ENCODE assay signal across 9 mouse cellular contexts in the genomic region with DNA sequence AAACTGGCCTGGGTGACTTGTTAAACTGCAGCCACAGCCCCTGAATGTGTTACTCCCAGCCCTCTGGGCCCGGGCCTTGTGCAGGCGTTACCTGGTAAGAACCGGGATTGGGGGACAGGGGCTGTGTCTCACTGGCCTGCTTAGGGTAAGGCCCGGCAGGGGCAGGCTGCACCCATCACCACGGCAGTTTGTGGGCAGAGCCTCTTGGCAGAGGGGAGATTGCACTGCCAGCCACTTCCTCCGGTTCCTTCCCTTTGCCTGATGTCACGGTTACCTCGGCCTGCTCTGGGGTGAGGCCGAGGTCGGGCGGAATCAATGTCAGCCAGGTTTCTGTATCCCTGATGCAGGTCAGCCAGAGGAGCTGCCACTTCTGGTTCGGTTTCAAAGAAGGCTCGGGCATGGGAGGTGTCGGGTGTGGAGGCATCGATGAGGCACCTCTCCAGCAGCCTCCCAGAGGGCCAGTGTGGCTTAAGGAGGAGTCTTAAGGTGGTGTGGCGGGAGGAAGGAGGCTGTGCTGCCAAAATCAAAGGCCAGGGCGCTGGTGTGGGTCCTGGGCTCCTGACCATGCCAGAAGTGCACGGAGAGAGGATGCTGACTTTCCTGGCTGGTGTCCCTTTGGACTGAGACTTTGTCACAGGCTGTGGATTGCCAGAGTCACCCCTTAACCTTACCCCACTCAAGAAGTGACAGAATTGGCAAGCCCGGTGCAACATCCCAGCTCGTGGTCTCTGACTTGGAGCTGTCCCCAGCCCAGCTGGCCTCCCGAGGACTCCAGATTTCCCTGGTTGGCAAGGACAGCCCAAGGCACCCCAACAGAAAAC. TPM values are rescaled to one million over a fixed set of nuclear protein-coding genes. Genes with fewer than 3 reads are reported as not detected.
DNase-seq lines count a peak whose midpoint lies in the region; ATAC-seq and TF ChIP-seq lines count a peak whose summit lies in the region.
"Had no signal": no experiment of that assay in that cellular context is flagged by ENCODE, and none has a peak within 500 bp of the region (broad histone marks: within the 10 kb centered on the region; RNA-seq: fewer than 3 reads in every experiment).

No protein-coding gene starts in this region.

- H3K9ac ChIP-seq in forebrain, embryonic 12.5 days, result no peak overlapping the region
- H3K9ac ChIP-seq in lung, embryonic 16.5 days (ENCODE audit: low read length), result no peak overlapping the region
- H3K9ac ChIP-seq: limb, embryonic 12.5 days had no signal

- WGBS in forebrain, embryonic 10.5 days, result 80% methylated on average over 21 of the region's 21 CpGs
- 81% methylated on average over 21 of the region's 21 CpGs for WGBS in forebrain, embryonic 12.5 days
- WGBS in heart, embryonic 10.5 days, result 74% methylated on average over 21 of the region's 21 CpGs
- WGBS in lung, embryonic 16.5 days, result 35% methylated on average over 21 of the region's 21 CpGs

- ATAC-seq in forebrain, embryonic 12.5 days (ENCODE audit: low FRiP score), result no peak
- ATAC-seq in lung, embryonic 16.5 days (ENCODE audit: low read depth), result peak; percentile 88
- ATAC-seq in inflammation-experienced regulatory T-cells, adult 6 months, result no peak

- H3K9me3 ChIP-seq in forebrain, embryonic 10.5 days, result no peaks in the 10 kb centered on the region
- H3K9me3 ChIP-seq in forebrain, embryonic 12.5 days, result no peaks in the 10 kb centered on the region
- H3K9me3 ChIP-seq in heart, embryonic 10.5 days, result no peaks in the 10 kb centered on the region
- no peaks in the 10 kb centered on the region for H3K9me3 ChIP-seq in lung, embryonic 16.5 days (ENCODE audit: control insufficient read depth, low read length)
- H3K9me3 ChIP-seq: limb, embryonic 12.5 days had no signal

- no peaks in the 10 kb centered on the region for H3K27me3 ChIP-seq in forebrain, embryonic 10.5 days (ENCODE audit: poor library complexity, severe bottlenecking)
- H3K27me3 ChIP-seq in forebrain, embryonic 12.5 days, result no peaks in the 10 kb centered on the region
- no peaks in the 10 kb centered on the region for H3K27me3 ChIP-seq in heart, embryonic 10.5 days (ENCODE audit: insufficient read depth, poor library complexity, severe bottlenecking)
- peaks cover 5% of the 10 kb centered on the region; the same call in 1 of the 2 replicates for H3K27me3 ChIP-seq in lung, embryonic 16.5 days (ENCODE audit: control insufficient read depth, insufficient read depth, low read depth, low read length)

- H3K4me2 ChIP-seq in forebrain, embryonic 12.5 days, result no peak overlapping the region
- no peak overlapping the region for H3K4me2 ChIP-seq in lung, embryonic 16.5 days (ENCODE audit: low read depth, low read length)
- H3K4me2 ChIP-seq: limb, embryonic 12.5 days had no signal

- H3K27ac ChIP-seq in forebrain, embryonic 10.5 days, result 0 out of 2 replicates have a peak overlapping the region, but pooled peaks have one; percentile 11
- H3K27ac ChIP-seq in forebrain, embryonic 12.5 days, result no peak overlapping the region
- 0 out of 2 replicates have a peak overlapping the region, but pooled peaks have one; percentile 19 for H3K27ac ChIP-seq in heart, embryonic 10.5 days
- no peak overlapping the region for H3K27ac ChIP-seq in lung, embryonic 16.5 days (ENCODE audit: low read length)
- no peak overlapping the region for H3K27ac ChIP-seq in left cerebral cortex, adult 2 months
- H3K27ac ChIP-seq: limb, embryonic 12.5 days had no signal

- intact Hi-C loops in left cerebral cortex, adult 2 months (cut with DNase I), result no loop called here

- DNase-seq in forebrain, embryonic 10.5 days (ENCODE audit: extremely low spot score, low spot score), result no peak
- DNase-seq in adrenal gland, postnatal 36 days, result peak; percentile 20 to 47
- DNase-seq in heart, embryonic 10.5 days (ENCODE audit: low spot score), result no peak
- peak; percentile 47 to 60 for DNase-seq in thymus, postnatal 36 days
- DNase-seq in left cerebral cortex, adult 2 months (ENCODE audit: extremely low spot score in 1 of 2, low spot score in 2 of 2), result no peak

- no peak for TF ChIP-seq CTCF in left cerebral cortex, adult 2 months (IDR thresholded peaks at IDR 0.05)

- peaks cover 13% of the 10 kb centered on the region for H3K4me1 ChIP-seq in forebrain, embryonic 10.5 days
- H3K4me1 ChIP-seq in forebrain, embryonic 12.5 days, result no peaks in the 10 kb centered on the region
- H3K4me1 ChIP-seq in heart, embryonic 10.5 days, result peaks cover 34% of the 10 kb centered on the region
- H3K4me1 ChIP-seq in lung, embryonic 16.5 days (replicated peaks; ENCODE audit: control insufficient read depth, insufficient read depth, low read length), result peaks cover 22% of the 10 kb centered on the region

- no peaks in the 10 kb centered on the region for H3K36me3 ChIP-seq in forebrain, embryonic 10.5 days (replicated peaks)
- no peaks in the 10 kb centered on the region for H3K36me3 ChIP-seq in forebrain, embryonic 12.5 days (replicated peaks)
- H3K36me3 ChIP-seq in heart, embryonic 10.5 days, result peaks cover 31% of the 10 kb centered on the region
- H3K36me3 ChIP-seq in lung, embryonic 16.5 days (ENCODE audit: control insufficient read depth, insufficient read depth, low read length), result peaks cover 15% of the 10 kb centered on the region

- no peak overlapping the region for H3K4me3 ChIP-seq in forebrain, embryonic 10.5 days
- no peak overlapping the region for H3K4me3 ChIP-seq in forebrain, embryonic 12.5 days (replicated peaks)
- no peak overlapping the region for H3K4me3 ChIP-seq in heart, embryonic 10.5 days
- H3K4me3 ChIP-seq in lung, embryonic 16.5 days (ENCODE audit: low read length), result no peak overlapping the region
- no peak overlapping the region for H3K4me3 ChIP-seq in left cerebral cortex, adult 2 months
- H3K4me3 ChIP-seq: limb, embryonic 12.5 days had no signal

RNA-seq across cellular contexts. Expression of gene Jdp2, which starts 31.0 kb away (rescaled TPM):
- polyA plus RNA-seq in forebrain, embryonic 10.5 days (2016; fragmentation: Nextera tagmentation; extraction: Ambion mirVana), result 0.12 and 0.15 TPM in 2 replicates
- 0.47 and 0.56 TPM in 2 replicates for polyA plus RNA-seq in forebrain, embryonic 12.5 days (2016; fragmentation: Nextera tagmentation; extraction: Ambion mirVana)
- 10 to 100 TPM; 15.5 to 21.1 TPM for total RNA-seq in adrenal gland, postnatal 36 days (2021)
- polyA plus RNA-seq in heart, embryonic 10.5 days (2016; fragmentation: Nextera tagmentation; extraction: Ambion mirVana), result 0.63 and 0.68 TPM in 2 replicates
- 0.49 and 0.87 TPM in 2 replicates for polyA plus RNA-seq in lung, embryonic 16.5 days (2015; fragmentation: Nextera tagmentation; extraction: Ambion mirVana)
- under 1 TPM; 0.37 to 0.59 (median 0.58) TPM for polyA plus RNA-seq in inflammation-experienced regulatory T-cells, adult 6 months (2017; shearing (Covaris generic))
- total RNA-seq in left cerebral cortex, adult 2 months (2021), result 10 to 100 TPM; 81.5 to 95.1 TPM

RNA-seq across cellular contexts. Expression of gene Batf, which starts 56.6 kb away (rescaled TPM):
- 1.3 and 1.5 TPM in 2 replicates for polyA plus RNA-seq in forebrain, embryonic 10.5 days (2016; fragmentation: Nextera tagmentation; extraction: Ambion mirVana)
- polyA plus RNA-seq in forebrain, embryonic 12.5 days (2016; fragmentation: Nextera tagmentation; extraction: Ambion mirVana), result 0.56 and 1.5 TPM in 2 replicates
- total RNA-seq in adrenal gland, postnatal 36 days (2021), result under 1 TPM; 0.59 to 0.86 TPM
- 4.7 and 7.1 TPM in 2 replicates for polyA plus RNA-seq in heart, embryonic 10.5 days (2016; fragmentation: Nextera tagmentation; extraction: Ambion mirVana)
- polyA plus RNA-seq in lung, embryonic 16.5 days (2015; fragmentation: Nextera tagmentation; extraction: Ambion mirVana), result 5.4 and 5.7 TPM in 2 replicates
- 100 to 1,000 TPM; 172 to 296 (median 268) TPM for polyA plus RNA-seq in inflammation-experienced regulatory T-cells, adult 6 months (2017; shearing (Covaris generic))
- under 1 TPM; 0.36 to 0.49 TPM for total RNA-seq in left cerebral cortex, adult 2 months (2021)

Comparison
In these comparisons a context has a peak if more than half of its experiments do, and no peak if none do; other contexts are left out.
1. H3K27ac ChIP-seq: peak in forebrain, embryonic 10.5 days (single experiment) and heart, embryonic 10.5 days (single experiment); none in forebrain, embryonic 12.5 days (single experiment), lung, embryonic 16.5 days (single experiment) and left cerebral cortex, adult 2 months (single experiment).
2. DNase-seq: peak in adrenal gland, postnatal 36 days (2 of 2) and thymus, postnatal 36 days (2 of 2); none in forebrain, embryonic 10.5 days (single experiment), heart, embryonic 10.5 days (single experiment) and left cerebral cortex, adult 2 months (0 of 2).
3. RNA of gene Batf, which starts 56.6 kb away (polyA plus RNA-seq): 172 to 296 TPM in inflammation-experienced regulatory T-cells, adult 6 months; 5.4 to 5.7 TPM in lung, embryonic 16.5 days, 4.7 to 7.1 TPM in heart, embryonic 10.5 days, 1.3 to 1.5 TPM in forebrain, embryonic 10.5 days and 0.56 to 1.5 TPM in forebrain, embryonic 12.5 days; every median in the first group is over 10 times any median in the second.